Mouse (Mus musculus): Measurements from ENCODE around the gene Prkab2.
A peak's percentile ranks its signal among the peaks of the same experiment; 100 is the strongest.

Gene Prkab2

GRCm38 (mm10) chr3:97649469-97649868 is 8.5 kb upstream of the Prkab2 start:
- DNase-seq (ENCODE audit: low read depth, low spot score): no peak

GRCm38 (mm10) chr3:97651604-97652003 is 6.4 kb upstream of the Prkab2 start:
- no peak for DNase-seq (ENCODE audit: low read depth, low spot score)

GRCm38 (mm10) chr3:97653781-97654180 is 4.2 kb upstream of the Prkab2 start:
- no peak for DNase-seq (ENCODE audit: low read depth, low spot score)

GRCm38 (mm10) chr3:97654901-97655300 is 3.1 kb upstream of the Prkab2 start:
- peak; percentile 43 for DNase-seq (ENCODE audit: low read depth, low spot score)

GRCm38 (mm10) chr3:97658426-97659193 is 617 bp downstream of the Prkab2 start:
- DNase-seq (ENCODE audit: low read depth, low spot score): peak; percentile 20

- peak; percentile 69 for DNase-seq (ENCODE audit: low read depth, low spot score)
Measured at GRCm38 (mm10) chr3:97659746-97660145, 1.8 kb downstream of the Prkab2 start.

GRCm38 (mm10) chr3:97661206-97661605 is 3.2 kb downstream of the Prkab2 start:
- DNase-seq (ENCODE audit: low read depth, low spot score): no peak

GRCm38 (mm10) chr3:97665525-97665924 is 7.5 kb downstream of the Prkab2 start:
- no peak for DNase-seq (ENCODE audit: low read depth, low spot score)

- no peak for DNase-seq (ENCODE audit: low read depth, low spot score)
Measured at GRCm38 (mm10) chr3:97666154-97666553, 8.2 kb downstream of the Prkab2 start.

GRCm38 (mm10) chr3:97667093-97667675 is 9.2 kb downstream of the Prkab2 start:
- DNase-seq (ENCODE audit: low read depth, low spot score): no peak

GRCm38 (mm10) chr3:97674644-97675110 is 16.7 kb downstream of the Prkab2 start, which contains the start of gene Gm17651:
Gene Gm17651, minus strand, starts transcription at chr3:97674694.
- DNase-seq (ENCODE audit: low read depth, low spot score): no peak

GRCm38 (mm10) chr3:97676126-97676525 is 18.1 kb downstream of the Prkab2 start:
- DNase-seq (ENCODE audit: low read depth, low spot score): peak; percentile 53

GRCm38 (mm10) chr3:97678416-97678815 is 20.4 kb downstream of the Prkab2 start:
- no peak for DNase-seq (ENCODE audit: low read depth, low spot score)

- peak; percentile 23 for DNase-seq (ENCODE audit: low read depth, low spot score)
Measured at GRCm38 (mm10) chr3:97680631-97681320, 22.8 kb downstream of the Prkab2 start.

- DNase-seq (ENCODE audit: low read depth, low spot score): peak; percentile 54
Measured at GRCm38 (mm10) chr3:97681321-97682158, 23.5 kb downstream of the Prkab2 start.

- no peak for DNase-seq (ENCODE audit: low read depth, low spot score)
Measured at GRCm38 (mm10) chr3:97682159-97682502, 24.1 kb downstream of the Prkab2 start.

GRCm38 (mm10) chr3:97682576-97682975 is 24.6 kb downstream of the Prkab2 start:
- no peak for DNase-seq (ENCODE audit: low read depth, low spot score)

- no peak for DNase-seq (ENCODE audit: low read depth, low spot score)
Measured at GRCm38 (mm10) chr3:97683560-97684195, 25.7 kb downstream of the Prkab2 start.

- no peak for DNase-seq (ENCODE audit: low read depth, low spot score)
Measured at GRCm38 (mm10) chr3:97686372-97687117, 28.6 kb downstream of the Prkab2 start.

GRCm38 (mm10) chr3:97689289-97689688 is 31.3 kb downstream of the Prkab2 start:
- DNase-seq (ENCODE audit: low read depth, low spot score): no peak

Data from 3T3-L1 (cell line).